Mouse (Mus musculus) hindbrain, embryonic 15.5 days (tissue): ENCODE results near the gene Gm20388. TPM values are rescaled to one million over a fixed set of nuclear protein-coding genes. Genes with fewer than 3 reads are reported as not detected.
A peak's percentile ranks its signal among the peaks of the same experiment; 100 is the strongest.

Source experiments
- ATAC-seq: fragments of 200-750 bp; cut with Nextera tagmentation; 2 replicates; pipeline ENCODE4 v1.8.0; 2017; ENCODE audit warnings: low read depth, moderate number of reproducible peaks, moderate TSS enrichment; ENCODE audit not compliant: low FRiP score
- H3K27ac ChIP-seq: fragments of 300-500 bp; sonication (generic); replicated peaks from 2 replicates; pipeline ENCODE4 v1.5.1; 2015; ENCODE audit warnings: mild to moderate bottlenecking, inconsistent platforms
- H3K27me3 ChIP-seq: fragments of 300-500 bp; sonication (generic); 2 replicates; pipeline ENCODE4 v1.6.1; 2015; ENCODE audit warnings: control low read depth, inconsistent platforms
- H3K36me3 ChIP-seq: fragments of 300-500 bp; sonication (generic); 2 replicates; pipeline ENCODE4 v1.6.1; 2015; ENCODE audit warnings: control low read depth, inconsistent platforms
- H3K4me1 ChIP-seq: fragments of 300-500 bp; sonication (generic); replicated peaks from 2 replicates; pipeline ENCODE4 v1.6.1; 2015; ENCODE audit warnings: control low read depth, inconsistent platforms
- H3K4me2 ChIP-seq: fragments of 300-500 bp; sonication (generic); 2 replicates; pipeline ENCODE4 v1.6.1; 2015; ENCODE audit warnings: moderate library complexity, mild to moderate bottlenecking, inconsistent platforms
- H3K4me3 ChIP-seq: fragments of 300-500 bp; sonication (generic); 2 replicates; pipeline ENCODE4 v1.5.1; 2015; ENCODE audit warnings: mild to moderate bottlenecking, inconsistent platforms
- H3K9ac ChIP-seq: fragments of 300-500 bp; sonication (generic); 2 replicates; pipeline ENCODE4 v1.6.1; 2015; ENCODE audit warnings: inconsistent platforms
- H3K9me3 ChIP-seq: fragments of 300-500 bp; sonication (generic); 2 replicates; pipeline ENCODE4 v1.6.1; 2016; ENCODE audit warnings: control low read depth, inconsistent platforms
- WGBS: fragments of 180-500 bp; shearing (Covaris S2); methylation state at CpG from one replicate; pipeline ENCODE4 v1.1.7; 2015; 5-methylcytosine and 5-hydroxymethylcytosine counted together
- polyA plus RNA-seq: library from polyadenylated mRNA; unstranded; fragments of >200 nt; fragmentation: Nextera tagmentation; extraction: Ambion mirVana; gene quantifications from 2 replicates; pipeline ENCODE4 v1.2.1, GENCODE M21; 2015

Gene Gm20388
- polyA plus RNA-seq, 1 experiment from 2014 or later: 5.4 TPM

- H3K36me3 ChIP-seq: no peaks in the 10 kb centered on the region
- H3K4me1 ChIP-seq: peaks cover 33% of the 10 kb centered on the region
- ATAC-seq: peak; percentile 38; the same call in 1 of the 2 replicates
- no peaks in the 10 kb centered on the region for H3K9me3 ChIP-seq
- H3K4me2 ChIP-seq: peak overlapping the region; percentile 44
- 18% methylated on average over 17 of the region's 17 CpGs for WGBS
- no peak overlapping the region for H3K4me3 ChIP-seq
- peak overlapping the region; percentile 35 for H3K27ac ChIP-seq
- no peaks in the 10 kb centered on the region for H3K27me3 ChIP-seq
- H3K9ac ChIP-seq: no peak overlapping the region
These were observed 274.5 kb downstream of the Gm20388 start for GRCm38 (mm10) chr8:120184850-120185792.

- WGBS: 47% methylated on average over 8 of the region's 8 CpGs
- Histone ChIP-seq H3K27ac (no peak overlapping the region; the same call in 1 of the 2 replicates), H3K4me2 (no peak overlapping the region)
These were observed 275.8 kb downstream of the Gm20388 start for GRCm38 (mm10) chr8:120186454-120186853.

GRCm38 (mm10) chr8:120188510-120188909, 277.9 kb downstream of the Gm20388 start:
- Histone ChIP-seq H3K9me3 (no peaks in the 10 kb centered on the region), H3K27me3 (no peaks in the 10 kb centered on the region), H3K4me2 (no peak overlapping the region), H3K4me3 (no peak overlapping the region), H3K9ac (no peak overlapping the region), H3K27ac (no peak overlapping the region), H3K36me3 (no peaks in the 10 kb centered on the region), H3K4me1 (peaks cover 40% of the 10 kb centered on the region)
- ATAC-seq: no peak
- 81% methylated on average over 6 of the region's 6 CpGs for WGBS

More at GRCm38 (mm10) chr8:120186454-120186853, 275.8 kb downstream of the Gm20388 start:
- Histone ChIP-seq H3K4me1 (peaks cover 37% of the 10 kb centered on the region), H3K9ac (no peak overlapping the region), H3K27me3 (no peaks in the 10 kb centered on the region), H3K4me3 (no peak overlapping the region), H3K9me3 (no peaks in the 10 kb centered on the region), H3K36me3 (no peaks in the 10 kb centered on the region)
- ATAC-seq: no peak

- Histone ChIP-seq H3K27me3 (no peaks in the 10 kb centered on the region), H3K36me3 (no peaks in the 10 kb centered on the region), H3K27ac (no peak overlapping the region), H3K4me3 (no peak overlapping the region), H3K9ac (no peak overlapping the region), H3K4me1 (peaks cover 37% of the 10 kb centered on the region), H3K9me3 (no peaks in the 10 kb centered on the region), H3K4me2 (no peak overlapping the region)
- no peak for ATAC-seq
- 85% methylated on average over 6 of the region's 6 CpGs for WGBS
These were observed 278.8 kb downstream of the Gm20388 start for GRCm38 (mm10) chr8:120189440-120189839.

GRCm38 (mm10) chr8:120190107-120190809, 279.6 kb downstream of the Gm20388 start:
- Histone ChIP-seq H3K9ac (no peak overlapping the region), H3K4me3 (no peak overlapping the region), H3K4me1 (peaks cover 31% of the 10 kb centered on the region), H3K9me3 (no peaks in the 10 kb centered on the region), H3K4me2 (no peak overlapping the region), H3K36me3 (no peaks in the 10 kb centered on the region), H3K27ac (peak overlapping the region; percentile 59), H3K27me3 (no peaks in the 10 kb centered on the region)
- no peak for ATAC-seq
- WGBS: 78% methylated on average over 17 of the region's 17 CpGs

GRCm38 (mm10) chr8:120190810-120191413, 280.3 kb downstream of the Gm20388 start:
- H3K36me3 ChIP-seq: no peaks in the 10 kb centered on the region
- H3K27ac ChIP-seq: peak overlapping the region; percentile 85
- 42% methylated on average over 18 of the region's 20 CpGs for WGBS
- H3K9me3 ChIP-seq: no peaks in the 10 kb centered on the region
- no peaks in the 10 kb centered on the region for H3K27me3 ChIP-seq
- peak; percentile 85 for ATAC-seq
- H3K9ac ChIP-seq: no peak overlapping the region
- peak overlapping the region; percentile 54 for H3K4me2 ChIP-seq
- peaks cover 25% of the 10 kb centered on the region for H3K4me1 ChIP-seq
- H3K4me3 ChIP-seq: no peak overlapping the region

- no peaks in the 10 kb centered on the region for H3K9me3 ChIP-seq
- no peak overlapping the region for H3K9ac ChIP-seq
- H3K27me3 ChIP-seq: no peaks in the 10 kb centered on the region
- H3K4me2 ChIP-seq: no peak overlapping the region
- ATAC-seq: no peak
- peaks cover 18% of the 10 kb centered on the region for H3K4me1 ChIP-seq
- WGBS: 64% methylated on average over 5 of the region's 5 CpGs
- H3K27ac ChIP-seq: peak overlapping the region; percentile 85; the same call in 1 of the 2 replicates
- no peaks in the 10 kb centered on the region for H3K36me3 ChIP-seq
- no peak overlapping the region for H3K4me3 ChIP-seq
These were observed 281.0 kb downstream of the Gm20388 start for GRCm38 (mm10) chr8:120191633-120192032.

GRCm38 (mm10) chr8:120192118-120192517, 281.5 kb downstream of the Gm20388 start:
- Histone ChIP-seq H3K4me2 (no peak overlapping the region), H3K36me3 (no peaks in the 10 kb centered on the region), H3K9me3 (no peaks in the 10 kb centered on the region), H3K27ac (no peak overlapping the region), H3K9ac (no peak overlapping the region), H3K27me3 (no peaks in the 10 kb centered on the region), H3K4me3 (no peak overlapping the region), H3K4me1 (peaks cover 16% of the 10 kb centered on the region)
- 97% methylated on average over 5 of the region's 5 CpGs for WGBS
- no peak for ATAC-seq

- H3K9me3 ChIP-seq: no peaks in the 10 kb centered on the region
- no peak overlapping the region for H3K4me2 ChIP-seq
- no peaks in the 10 kb centered on the region for H3K27me3 ChIP-seq
- H3K4me3 ChIP-seq: no peak overlapping the region
- H3K9ac ChIP-seq: no peak overlapping the region
- ATAC-seq: no peak
- no peak overlapping the region for H3K27ac ChIP-seq
- no peaks in the 10 kb centered on the region for H3K4me1 ChIP-seq
- WGBS: 88% methylated on average over 6 of the region's 6 CpGs
- H3K36me3 ChIP-seq: no peaks in the 10 kb centered on the region
These were observed 290.7 kb downstream of the Gm20388 start for GRCm38 (mm10) chr8:120201351-120201750.

GRCm38 (mm10) chr8:120202546-120202945, 291.9 kb downstream of the Gm20388 start:
- no peak overlapping the region for H3K27ac ChIP-seq
- H3K4me3 ChIP-seq: no peak overlapping the region
- no peak overlapping the region for H3K9ac ChIP-seq
- no peaks in the 10 kb centered on the region for H3K9me3 ChIP-seq
- H3K4me2 ChIP-seq: no peak overlapping the region
- no peaks in the 10 kb centered on the region for H3K4me1 ChIP-seq
- no peaks in the 10 kb centered on the region for H3K27me3 ChIP-seq
- 57% methylated on average over 3 of the region's 3 CpGs for WGBS
- no peaks in the 10 kb centered on the region for H3K36me3 ChIP-seq
- no peak for ATAC-seq

GRCm38 (mm10) chr8:120204736-120205360, 294.2 kb downstream of the Gm20388 start:
- Histone ChIP-seq H3K36me3 (no peaks in the 10 kb centered on the region), H3K9ac (no peak overlapping the region), H3K4me3 (no peak overlapping the region), H3K9me3 (no peaks in the 10 kb centered on the region), H3K27me3 (no peaks in the 10 kb centered on the region), H3K4me2 (no peak overlapping the region), H3K27ac (no peak overlapping the region), H3K4me1 (no peaks in the 10 kb centered on the region)
- no peak for ATAC-seq
- 72% methylated on average over 7 of the region's 7 CpGs for WGBS
